Mouse (Mus musculus): ENCODE results near the gene Sh3pxd2b.

DNA sequence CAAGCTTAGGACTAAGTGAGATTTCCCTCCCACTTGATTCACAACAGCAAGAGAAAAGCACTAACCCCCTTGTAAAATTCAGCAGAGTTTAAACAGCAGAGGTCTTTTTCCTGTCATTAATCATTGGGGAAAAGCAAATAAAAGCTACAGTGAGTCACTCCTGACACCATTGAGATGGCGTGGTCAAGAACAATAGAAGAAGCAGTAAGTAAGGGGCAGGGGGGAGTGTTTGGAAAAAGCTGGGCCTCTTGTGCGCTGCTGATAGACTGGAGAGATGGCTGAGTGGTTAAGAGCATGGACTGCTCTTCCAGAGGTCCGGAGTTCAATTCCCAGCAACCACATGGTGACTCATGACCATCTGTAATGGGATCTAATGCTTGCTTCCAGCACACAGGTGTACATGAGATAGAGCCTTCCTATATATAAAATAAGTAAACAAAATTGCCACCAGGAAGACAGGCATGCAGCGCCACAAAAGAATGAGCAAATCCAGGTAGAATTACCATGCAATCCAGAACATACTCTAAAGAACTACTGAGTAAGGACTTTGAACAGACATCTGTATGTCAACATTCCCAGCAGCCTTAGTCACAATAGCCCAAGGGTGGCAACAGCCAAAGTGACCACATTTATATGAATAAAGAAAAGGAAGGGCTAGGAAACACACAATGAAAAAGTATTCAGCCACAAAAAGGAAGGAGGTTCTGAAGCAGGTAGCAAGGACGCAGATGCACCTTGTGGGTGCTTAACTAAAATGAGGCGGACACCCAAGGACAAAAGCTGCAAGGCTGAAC is 1.9 kb upstream of the Sh3pxd2b start:
- TF ChIP-seq CTCF (IDR thresholded peaks at IDR 0.05) (no peak), EP300 (IDR thresholded peaks at IDR 0.05) (no peak)

Data from lung, postnatal 0 days (tissue).